Mouse (Mus musculus): ENCODE measurements at regions not wholly inside any gene's neighbourhood (a gene's known extent, or its start where the extent isn't known, plus 50 kb on each side); places are given as distances from the start of the nearest gene placed in this dataset.
"Not testable (repeated sequence)": the region's sequence is repeated elsewhere in the genome, so short reads cannot be mapped to it uniquely, and the experiment has no call there.

DNA sequence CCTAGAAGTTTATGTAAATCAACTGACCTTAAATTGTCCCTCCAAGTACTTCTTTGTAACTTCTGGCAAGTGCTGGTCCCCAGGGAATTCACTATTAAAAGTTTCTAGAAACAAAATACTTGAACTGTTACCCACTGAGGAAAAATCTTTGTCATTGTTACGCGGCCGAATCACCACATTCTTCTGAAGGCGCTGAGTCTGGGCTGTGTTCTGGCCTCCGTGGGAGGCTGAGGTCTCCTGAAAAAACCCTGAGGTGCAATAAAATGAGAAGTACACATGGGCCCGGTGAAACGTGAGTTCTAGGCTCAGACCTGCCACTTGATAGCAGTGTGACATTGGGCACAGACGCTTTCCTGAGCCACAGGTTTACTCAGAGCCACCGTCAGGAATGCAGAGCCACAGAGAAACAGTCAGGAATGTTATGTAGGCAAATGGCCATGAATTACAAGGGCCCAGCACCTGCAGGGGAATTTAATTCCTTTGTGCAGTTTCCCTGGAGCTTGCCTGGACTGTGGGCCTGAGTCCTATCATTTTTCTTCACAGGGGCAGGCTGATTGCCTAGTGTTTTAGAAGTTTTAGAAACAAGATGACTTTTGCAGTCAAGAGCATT is 171.1 kb upstream of the Arglu1 start:
- Histone ChIP-seq H3K4me1 (ENCODE audit: control insufficient read depth, insufficient read depth, low read length) (no peaks in the 10 kb centered on the region), H3K27me3 (ENCODE audit: control insufficient read depth, insufficient read depth, low read length) (no peaks in the 10 kb centered on the region), H3K4me2 (ENCODE audit: low read depth, low read length) (no peak overlapping the region), H3K36me3 (ENCODE audit: control insufficient read depth, insufficient read depth, low read length) (no peaks in the 10 kb centered on the region), H3K4me3 (ENCODE audit: low read depth, low read length) (no peak overlapping the region), H3K9ac (replicated peaks; ENCODE audit: low read depth, low read length) (no peak overlapping the region), H3K27ac (ENCODE audit: low read depth, low read length) (no peak overlapping the region), H3K9me3 (ENCODE audit: control insufficient read depth, low read length) (no peaks in the 10 kb centered on the region)
- ATAC-seq (ENCODE audit: low read depth), result no peak
- WGBS, result 45% methylated on average over 9 of the region's 9 CpGs

DNA sequence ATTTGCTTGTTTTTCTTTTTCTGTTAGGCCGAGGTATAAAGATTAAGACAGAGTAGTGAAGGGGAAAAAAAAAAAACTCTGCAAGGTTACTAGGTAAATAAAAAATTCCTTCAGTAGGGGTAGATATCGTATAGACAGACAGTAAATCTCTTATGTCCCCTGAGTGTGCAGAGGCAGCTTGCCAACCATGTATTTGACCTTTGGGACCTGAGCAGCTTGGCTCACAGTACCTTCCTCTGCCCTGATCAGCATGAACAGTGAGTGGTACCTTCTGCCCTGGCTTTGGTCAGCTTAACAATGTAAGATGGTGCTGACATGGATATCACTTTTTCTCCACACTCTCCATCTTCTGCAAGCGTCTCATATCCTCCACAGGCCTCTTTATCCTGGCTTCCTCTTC is 168.3 kb upstream of the Arglu1 start:
- no peak overlapping the region for H3K27ac ChIP-seq (ENCODE audit: low read depth, low read length)
- no peaks in the 10 kb centered on the region for H3K27me3 ChIP-seq (ENCODE audit: control insufficient read depth, insufficient read depth, low read length)
- no peak overlapping the region for H3K4me2 ChIP-seq (ENCODE audit: low read depth, low read length)
- no peaks in the 10 kb centered on the region for H3K36me3 ChIP-seq (ENCODE audit: control insufficient read depth, insufficient read depth, low read length)
- WGBS, result 45% methylated on average over 3 of the region's 3 CpGs
- H3K9me3 ChIP-seq (ENCODE audit: control insufficient read depth, low read length), result no peaks in the 10 kb centered on the region
- no peak overlapping the region for H3K4me3 ChIP-seq (ENCODE audit: low read depth, low read length)
- no peaks in the 10 kb centered on the region for H3K4me1 ChIP-seq (ENCODE audit: control insufficient read depth, insufficient read depth, low read length)
- no peak overlapping the region for H3K9ac ChIP-seq (replicated peaks; ENCODE audit: low read depth, low read length)
- ATAC-seq (ENCODE audit: low read depth), result no peak

DNA sequence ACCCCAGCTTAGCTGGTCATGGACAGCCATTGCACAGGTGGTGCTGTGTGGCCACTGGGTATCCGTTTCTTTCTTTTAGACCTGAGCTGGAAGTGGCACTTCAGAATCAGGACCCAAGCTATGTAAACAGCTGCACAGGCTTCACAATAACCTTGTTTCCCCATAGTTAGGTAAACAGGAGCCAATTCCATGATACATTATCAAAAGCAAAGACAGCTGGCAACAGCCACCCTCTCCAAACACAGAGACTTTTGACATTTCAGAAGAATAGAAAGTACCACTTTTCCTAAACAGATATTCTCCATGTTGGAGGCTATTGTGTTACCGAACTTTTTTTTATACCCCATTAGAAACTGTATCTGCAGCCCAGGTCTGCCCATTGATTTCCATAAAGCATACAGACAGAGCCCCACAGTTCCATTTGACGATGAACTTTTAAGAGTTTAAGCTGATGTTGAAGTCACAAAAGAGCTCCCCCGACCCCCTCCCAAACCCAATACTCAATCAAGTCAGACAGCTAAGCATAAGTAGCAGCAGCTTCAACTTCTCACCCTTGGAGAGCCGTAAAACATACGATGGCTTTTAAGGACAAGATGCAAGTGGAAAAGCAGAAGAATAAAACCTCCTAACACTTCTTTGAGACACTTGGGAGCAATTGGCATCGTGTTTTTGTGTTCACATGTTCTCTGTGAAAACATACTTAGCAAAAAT is 162.5 kb upstream of the Arglu1 start:
- Histone ChIP-seq H3K9me3 (ENCODE audit: control insufficient read depth, low read length) (no peaks in the 10 kb centered on the region), H3K4me1 (ENCODE audit: control insufficient read depth, insufficient read depth, low read length) (0 out of 2 replicates have a peak, but pooled peaks cover 3% of the 10 kb centered on the region), H3K27ac (ENCODE audit: low read depth, low read length) (no peak overlapping the region), H3K4me3 (ENCODE audit: low read depth, low read length) (no peak overlapping the region), H3K36me3 (ENCODE audit: control insufficient read depth, insufficient read depth, low read length) (no peaks in the 10 kb centered on the region), H3K9ac (replicated peaks; ENCODE audit: low read depth, low read length) (no peak overlapping the region), H3K4me2 (ENCODE audit: low read depth, low read length) (no peak overlapping the region), H3K27me3 (ENCODE audit: control insufficient read depth, insufficient read depth, low read length) (no peaks in the 10 kb centered on the region)
- WGBS, result 10% methylated on average over 7 of the region's 7 CpGs
- ATAC-seq (ENCODE audit: low read depth), result no peak

DNA sequence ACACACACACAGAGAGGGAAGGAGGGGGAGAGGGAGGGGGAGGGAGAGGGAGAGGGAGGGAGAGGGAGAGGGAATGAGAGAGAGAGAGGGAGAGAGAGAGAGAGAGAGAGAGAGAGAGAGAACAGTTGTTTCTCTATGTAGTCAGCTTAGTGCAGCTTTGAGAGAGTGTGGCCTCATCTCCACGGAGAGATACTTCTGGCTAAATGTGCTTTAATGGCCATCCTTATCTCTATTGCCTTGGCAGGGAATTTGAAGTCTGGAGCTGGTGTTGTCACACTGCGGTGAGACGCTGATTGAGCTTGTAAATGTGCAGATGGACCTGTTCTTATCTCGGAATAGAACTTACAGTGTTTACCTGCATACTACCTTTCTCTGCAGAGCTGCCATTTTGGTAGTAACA is 160.9 kb upstream of the Arglu1 start:
- no peaks in the 10 kb centered on the region for H3K9me3 ChIP-seq (ENCODE audit: control insufficient read depth, low read length)
- H3K27me3 ChIP-seq (ENCODE audit: control insufficient read depth, insufficient read depth, low read length), result no peaks in the 10 kb centered on the region
- 63% methylated on average over 4 of the region's 4 CpGs for WGBS
- H3K4me3 ChIP-seq (ENCODE audit: low read depth, low read length), result no peak overlapping the region
- ATAC-seq (ENCODE audit: low read depth), result no peak
- H3K27ac ChIP-seq (ENCODE audit: low read depth, low read length), result no peak overlapping the region
- H3K4me2 ChIP-seq (ENCODE audit: low read depth, low read length), result no peak overlapping the region
- H3K36me3 ChIP-seq (ENCODE audit: control insufficient read depth, insufficient read depth, low read length), result no peaks in the 10 kb centered on the region
- H3K4me1 ChIP-seq (ENCODE audit: control insufficient read depth, insufficient read depth, low read length), result 0 out of 2 replicates have a peak, but pooled peaks cover 3% of the 10 kb centered on the region
- H3K9ac ChIP-seq (replicated peaks; ENCODE audit: low read depth, low read length), result no peak overlapping the region

DNA sequence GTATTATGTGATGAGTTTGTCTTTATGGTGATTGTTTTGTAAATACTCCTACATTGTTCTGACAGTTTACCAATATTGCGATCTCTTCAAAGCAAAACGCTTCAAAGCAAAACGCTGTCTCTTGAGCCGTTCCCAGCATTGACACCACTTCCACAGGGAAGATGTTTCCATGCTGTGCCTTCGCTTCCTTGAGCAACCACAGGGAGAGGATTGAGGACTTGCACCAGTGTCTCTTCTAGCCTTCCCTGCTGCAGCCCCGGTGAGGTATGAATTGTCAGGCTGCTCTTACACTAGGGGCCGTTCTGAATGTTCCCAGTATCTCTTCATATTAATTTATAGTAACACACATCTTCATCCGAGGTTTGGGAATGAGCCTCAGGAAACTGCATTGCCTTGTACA is 160.4 kb upstream of the Arglu1 start:
- no peak overlapping the region for H3K27ac ChIP-seq (ENCODE audit: low read depth, low read length)
- no peaks in the 10 kb centered on the region for H3K36me3 ChIP-seq (ENCODE audit: control insufficient read depth, insufficient read depth, low read length)
- no peak for ATAC-seq (ENCODE audit: low read depth)
- no peaks in the 10 kb centered on the region for H3K9me3 ChIP-seq (ENCODE audit: control insufficient read depth, low read length)
- WGBS, result 42% methylated on average over 8 of the region's 8 CpGs
- H3K4me3 ChIP-seq (ENCODE audit: low read depth, low read length), result no peak overlapping the region
- H3K9ac ChIP-seq (replicated peaks; ENCODE audit: low read depth, low read length), result no peak overlapping the region
- H3K27me3 ChIP-seq (ENCODE audit: control insufficient read depth, insufficient read depth, low read length), result no peaks in the 10 kb centered on the region
- 0 out of 2 replicates have a peak overlapping the region, but pooled peaks have one; percentile 4 for H3K4me2 ChIP-seq (ENCODE audit: low read depth, low read length)
- H3K4me1 ChIP-seq (ENCODE audit: control insufficient read depth, insufficient read depth, low read length), result 0 out of 2 replicates have a peak, but pooled peaks cover 3% of the 10 kb centered on the region

DNA sequence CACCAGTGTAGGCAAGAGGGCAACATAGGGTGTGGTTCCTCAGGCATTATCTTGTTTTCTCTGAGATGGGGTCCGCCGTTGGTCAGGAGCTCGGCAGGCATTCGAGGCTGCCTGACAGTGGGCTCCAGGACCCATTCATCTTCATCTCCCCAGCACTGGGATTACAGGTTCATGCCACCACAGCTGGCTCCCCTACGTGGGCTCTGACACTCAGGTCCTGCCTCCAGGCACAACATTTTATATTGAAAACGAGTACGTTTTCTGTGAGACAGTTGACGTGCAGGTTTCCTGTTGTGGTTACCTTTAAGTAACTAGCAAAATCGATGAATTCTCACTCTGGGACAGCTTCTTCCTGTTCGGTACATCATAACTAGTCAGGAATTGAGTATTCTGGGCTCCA is 157.3 kb upstream of the Arglu1 start:
- H3K27ac ChIP-seq (ENCODE audit: low read depth, low read length), result no peak overlapping the region
- no peaks in the 10 kb centered on the region for H3K36me3 ChIP-seq (ENCODE audit: control insufficient read depth, insufficient read depth, low read length)
- no peak for ATAC-seq (ENCODE audit: low read depth)
- no peaks in the 10 kb centered on the region for H3K27me3 ChIP-seq (ENCODE audit: control insufficient read depth, insufficient read depth, low read length)
- H3K9me3 ChIP-seq (ENCODE audit: control insufficient read depth, low read length), result no peaks in the 10 kb centered on the region
- H3K4me3 ChIP-seq (ENCODE audit: low read depth, low read length), result no peak overlapping the region
- H3K9ac ChIP-seq (replicated peaks; ENCODE audit: low read depth, low read length), result no peak overlapping the region
- H3K4me2 ChIP-seq (ENCODE audit: low read depth, low read length), result no peak overlapping the region
- no peaks in the 10 kb centered on the region for H3K4me1 ChIP-seq (ENCODE audit: control insufficient read depth, insufficient read depth, low read length)
- 87% methylated on average over 10 of the region's 10 CpGs for WGBS

DNA sequence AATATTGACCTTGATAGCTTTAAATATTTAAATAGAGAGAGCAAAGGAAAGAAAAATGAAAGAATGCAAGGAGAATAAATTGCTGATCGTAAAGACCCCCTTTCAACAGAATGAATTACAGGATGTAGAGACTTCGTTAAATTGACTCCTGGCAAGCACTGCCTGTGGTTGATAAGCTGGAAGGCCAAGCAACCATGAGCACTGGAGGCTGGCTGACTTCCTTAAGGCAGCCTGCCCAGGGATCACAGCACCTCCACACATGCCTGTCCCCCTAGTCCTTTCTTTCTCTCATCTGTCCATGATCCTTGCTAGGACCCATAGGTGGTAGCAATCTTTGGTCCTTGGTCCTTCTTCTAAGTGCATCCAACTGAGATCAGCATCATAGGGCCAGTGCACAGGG is 152.0 kb upstream of the Arglu1 start:
- 46% methylated on average over 2 of the region's 2 CpGs for WGBS
- no peak overlapping the region for H3K4me3 ChIP-seq (ENCODE audit: low read depth, low read length)
- no peak for ATAC-seq (ENCODE audit: low read depth)
- no peak overlapping the region for H3K4me2 ChIP-seq (ENCODE audit: low read depth, low read length)
- no peak overlapping the region for H3K27ac ChIP-seq (ENCODE audit: low read depth, low read length)
- H3K4me1 ChIP-seq (ENCODE audit: control insufficient read depth, insufficient read depth, low read length), result no peaks in the 10 kb centered on the region
- H3K27me3 ChIP-seq (ENCODE audit: control insufficient read depth, insufficient read depth, low read length), result no peaks in the 10 kb centered on the region
- no peaks in the 10 kb centered on the region for H3K9me3 ChIP-seq (ENCODE audit: control insufficient read depth, low read length)
- no peaks in the 10 kb centered on the region for H3K36me3 ChIP-seq (ENCODE audit: control insufficient read depth, insufficient read depth, low read length)
- no peak overlapping the region for H3K9ac ChIP-seq (replicated peaks; ENCODE audit: low read depth, low read length)

DNA sequence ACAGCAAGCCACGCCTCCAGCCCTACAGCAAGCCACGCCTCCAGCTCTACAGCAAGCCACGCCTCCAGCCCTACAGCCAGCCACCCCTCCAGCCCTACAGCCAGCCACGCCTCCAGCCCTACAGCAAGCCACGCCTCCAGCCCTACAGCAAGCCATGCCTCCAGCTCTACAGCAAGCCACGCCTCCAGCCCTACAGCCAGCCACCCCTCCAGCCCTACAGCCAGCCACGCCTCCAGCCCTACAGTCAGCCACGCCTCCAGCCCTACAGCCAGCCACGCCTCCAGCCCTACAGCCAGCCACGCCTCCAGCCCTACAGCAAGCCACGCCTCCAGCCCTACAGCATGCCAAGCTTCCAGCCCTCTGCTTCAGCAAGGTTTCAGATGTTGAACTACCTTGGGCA is 145.8 kb upstream of the Arglu1 start:
- not testable (repeated sequence) for H3K4me2 ChIP-seq (ENCODE audit: low read depth, low read length); H3K4me1 ChIP-seq (ENCODE audit: control insufficient read depth, insufficient read depth, low read length); H3K9me3 ChIP-seq (ENCODE audit: control insufficient read depth, low read length); ATAC-seq (ENCODE audit: low read depth); H3K4me3 ChIP-seq (ENCODE audit: low read depth, low read length); H3K9ac ChIP-seq (replicated peaks; ENCODE audit: low read depth, low read length); H3K36me3 ChIP-seq (ENCODE audit: control insufficient read depth, insufficient read depth, low read length); H3K27ac ChIP-seq (ENCODE audit: low read depth, low read length); H3K27me3 ChIP-seq (ENCODE audit: control insufficient read depth, insufficient read depth, low read length)
- WGBS, result 76% methylated on average over 11 of the region's 11 CpGs

DNA sequence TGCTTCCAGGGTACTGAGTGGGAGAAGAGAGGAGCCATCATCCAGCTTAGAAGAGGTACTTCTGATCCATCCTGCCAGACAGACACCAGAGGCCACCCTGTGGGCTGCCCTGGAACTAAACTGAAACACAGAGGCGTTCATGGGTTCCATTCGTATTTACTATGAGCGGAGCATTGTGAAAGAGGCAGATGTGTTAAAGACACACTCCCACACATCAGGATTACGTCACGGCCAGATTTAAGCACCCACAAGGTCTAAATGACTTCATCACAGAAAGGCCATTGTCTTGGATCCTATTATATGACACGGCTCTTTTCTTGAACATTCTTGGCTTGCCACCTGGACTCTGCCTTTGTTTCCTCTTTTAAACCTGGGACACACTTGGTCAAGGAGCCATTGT is 141.0 kb upstream of the Arglu1 start:
- Histone ChIP-seq H3K27ac (ENCODE audit: low read depth, low read length) (no peak overlapping the region), H3K9me3 (ENCODE audit: control insufficient read depth, low read length) (no peaks in the 10 kb centered on the region), H3K27me3 (ENCODE audit: control insufficient read depth, insufficient read depth, low read length) (no peaks in the 10 kb centered on the region), H3K36me3 (ENCODE audit: control insufficient read depth, insufficient read depth, low read length) (no peaks in the 10 kb centered on the region), H3K9ac (replicated peaks; ENCODE audit: low read depth, low read length) (no peak overlapping the region), H3K4me2 (ENCODE audit: low read depth, low read length) (no peak overlapping the region), H3K4me1 (ENCODE audit: control insufficient read depth, insufficient read depth, low read length) (0 out of 2 replicates have a peak, but pooled peaks cover 4% of the 10 kb centered on the region), H3K4me3 (ENCODE audit: low read depth, low read length) (no peak overlapping the region)
- ATAC-seq (ENCODE audit: low read depth), result no peak
- 71% methylated on average over 6 of the region's 6 CpGs for WGBS

Data from neural tube, embryonic 14.5 days (tissue).